ENCODE assay signal across 10 mouse cellular contexts in the genomic region with DNA sequence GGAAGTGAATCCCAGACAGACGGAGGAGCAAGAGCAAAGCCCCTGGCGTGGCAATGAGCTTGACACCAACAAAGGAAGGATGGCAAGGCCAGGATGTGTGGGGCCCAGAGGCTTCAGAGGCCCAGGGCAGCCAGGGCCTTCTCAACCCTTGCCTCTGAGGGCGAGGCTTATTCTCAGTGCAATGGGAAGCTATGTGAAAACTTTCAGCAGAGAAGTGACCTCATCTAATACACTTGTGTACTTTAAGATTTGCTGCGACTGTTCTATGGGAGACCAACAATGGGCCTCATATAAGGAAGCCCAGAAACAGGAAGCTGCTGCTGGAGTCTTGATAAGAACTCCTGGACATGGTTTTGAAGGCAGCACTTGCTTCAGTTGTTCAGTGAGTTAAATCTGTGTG. TPM values are rescaled to one million over a fixed set of nuclear protein-coding genes. Genes with fewer than 3 reads are reported as not detected.
DNase-seq lines count a peak whose midpoint lies in the region; ATAC-seq and TF ChIP-seq lines count a peak whose summit lies in the region.
"Had no signal": no experiment of that assay in that cellular context is flagged by ENCODE, and none has a peak within 500 bp of the region (broad histone marks: within the 10 kb centered on the region; RNA-seq: fewer than 3 reads in every experiment).

No protein-coding gene starts in this region.

- H3K27me3 ChIP-seq in hindbrain, postnatal 0 days (ENCODE audit: insufficient read depth, low read length) = no peaks in the 10 kb centered on the region
- H3K27me3 ChIP-seq in hindbrain, embryonic 12.5 days = no peaks in the 10 kb centered on the region
- no peaks in the 10 kb centered on the region for H3K27me3 ChIP-seq in heart, embryonic 11.5 days (ENCODE audit: control insufficient read depth, insufficient read depth, low read length)
- H3K27me3 ChIP-seq in liver, embryonic 12.5 days (replicated peaks) = no peaks in the 10 kb centered on the region
- H3K27me3 ChIP-seq: embryonic facial prominence, embryonic 15.5 days had no signal

- ATAC-seq in hindbrain, postnatal 0 days = no peak
- ATAC-seq in hindbrain, embryonic 12.5 days (ENCODE audit: low FRiP score) = no peak
- peak; percentile 68 for ATAC-seq in heart, embryonic 11.5 days (replicated peaks; ENCODE audit: insufficient number of reproducible peaks, low FRiP score, low TSS enrichment)
- 0 out of 2 replicates have a peak, but pooled peaks have one; percentile 4 for ATAC-seq in liver, embryonic 12.5 days
- peak; percentile 20 for ATAC-seq in megakaryocyte-erythroid progenitor cell, adult 5-6 weeks (replicated peaks; ENCODE audit: low FRiP score, low TSS enrichment, poor library complexity, severe bottlenecking)
- ATAC-seq: hindbrain, embryonic 16.5 days had no signal

- 0 out of 2 replicates have a peak overlapping the region, but pooled peaks have one; percentile 1 for H3K27ac ChIP-seq in hindbrain, postnatal 0 days
- H3K27ac ChIP-seq in hindbrain, embryonic 12.5 days = no peak overlapping the region
- H3K27ac ChIP-seq in heart, embryonic 11.5 days (ENCODE audit: low read depth, low read length) = peak overlapping the region; percentile 66
- H3K27ac ChIP-seq in liver, embryonic 12.5 days = peak overlapping the region; percentile 91
- H3K27ac ChIP-seq: embryonic facial prominence, embryonic 15.5 days had no signal

- H3K4me2 ChIP-seq in hindbrain, postnatal 0 days (ENCODE audit: low read depth, low read length) = no peak overlapping the region
- no peak overlapping the region for H3K4me2 ChIP-seq in hindbrain, embryonic 12.5 days (replicated peaks)
- H3K4me2 ChIP-seq in heart, embryonic 11.5 days = no peak overlapping the region
- peak overlapping the region; percentile 14 for H3K4me2 ChIP-seq in liver, embryonic 12.5 days
- H3K4me2 ChIP-seq: embryonic facial prominence, embryonic 15.5 days had no signal

- WGBS in hindbrain, postnatal 0 days = 66% methylated on average over 4 of the region's 4 CpGs
- 74% methylated on average over 4 of the region's 4 CpGs for WGBS in hindbrain, embryonic 12.5 days
- WGBS in heart, embryonic 11.5 days (ENCODE audit: insufficient replicate concordance) = 51% methylated on average over 4 of the region's 4 CpGs
- WGBS in liver, embryonic 12.5 days (ENCODE audit: insufficient replicate concordance) = 15% methylated on average over 4 of the region's 4 CpGs

- H3K9ac ChIP-seq in hindbrain, postnatal 0 days (replicated peaks; ENCODE audit: low read length) = no peak overlapping the region
- no peak overlapping the region for H3K9ac ChIP-seq in hindbrain, embryonic 12.5 days
- H3K9ac ChIP-seq in heart, embryonic 11.5 days (ENCODE audit: low read depth, low read length) = no peak overlapping the region
- 0 out of 2 replicates have a peak overlapping the region, but pooled peaks have one; percentile 14 for H3K9ac ChIP-seq in liver, embryonic 12.5 days
- H3K9ac ChIP-seq: embryonic facial prominence, embryonic 15.5 days had no signal

- no peaks in the 10 kb centered on the region for H3K9me3 ChIP-seq in hindbrain, postnatal 0 days (ENCODE audit: low read length)
- H3K9me3 ChIP-seq in hindbrain, embryonic 12.5 days (replicated peaks) = no peaks in the 10 kb centered on the region
- H3K9me3 ChIP-seq in heart, embryonic 11.5 days (replicated peaks; ENCODE audit: control insufficient read depth, low read length) = no peaks in the 10 kb centered on the region
- H3K9me3 ChIP-seq in liver, embryonic 12.5 days (replicated peaks) = no peaks in the 10 kb centered on the region
- H3K9me3 ChIP-seq: embryonic facial prominence, embryonic 15.5 days had no signal

- H3K36me3 ChIP-seq in hindbrain, postnatal 0 days (ENCODE audit: insufficient read depth, low read length) = no peaks in the 10 kb centered on the region
- no peaks in the 10 kb centered on the region for H3K36me3 ChIP-seq in hindbrain, embryonic 12.5 days
- H3K36me3 ChIP-seq in heart, embryonic 11.5 days (ENCODE audit: control insufficient read depth, insufficient read depth, low read length) = no peaks in the 10 kb centered on the region
- peaks cover 29% of the 10 kb centered on the region for H3K36me3 ChIP-seq in liver, embryonic 12.5 days
- H3K36me3 ChIP-seq: embryonic facial prominence, embryonic 15.5 days had no signal

- H3K4me1 ChIP-seq in hindbrain, postnatal 0 days (ENCODE audit: insufficient read depth, low read length) = no peaks in the 10 kb centered on the region
- no peaks in the 10 kb centered on the region for H3K4me1 ChIP-seq in hindbrain, embryonic 12.5 days
- peaks cover 9% of the 10 kb centered on the region for H3K4me1 ChIP-seq in heart, embryonic 11.5 days (ENCODE audit: control insufficient read depth, insufficient read depth, low read length)
- peaks cover 92% of the 10 kb centered on the region for H3K4me1 ChIP-seq in liver, embryonic 12.5 days
- H3K4me1 ChIP-seq: embryonic facial prominence, embryonic 15.5 days had no signal

- DNase-seq in hindbrain, postnatal 0 days (ENCODE audit: low spot score) = no peak
- no peak for DNase-seq in layer of hippocampus, adult 8-10 months (ENCODE audit: low spot score in 2 of 2)
- no peak for DNase-seq in gastrocnemius, adult 18-20 months (ENCODE audit: low spot score)
- DNase-seq in left cerebral cortex, postnatal 14 days (ENCODE audit: low spot score in 2 of 2) = no peak

- intact Hi-C loops in left cerebral cortex, postnatal 14 days (cut with DNase I) = no loop called here

- TF ChIP-seq CTCF in hindbrain, postnatal 0 days (IDR thresholded peaks at IDR 0.05; ENCODE audit: low read depth) = no peak

- H3K4me3 ChIP-seq in hindbrain, postnatal 0 days (ENCODE audit: low read length) = no peak overlapping the region
- no peak overlapping the region for H3K4me3 ChIP-seq in hindbrain, embryonic 12.5 days
- no peak overlapping the region for H3K4me3 ChIP-seq in heart, embryonic 11.5 days (ENCODE audit: low read depth, low read length)
- H3K4me3 ChIP-seq in liver, embryonic 12.5 days = no peak overlapping the region
- H3K4me3 ChIP-seq: embryonic facial prominence, embryonic 15.5 days had no signal

RNA-seq across cellular contexts. Expression of a gene that starts 29.8 kb away (rescaled TPM):
- total RNA-seq in hindbrain, postnatal 0 days (2014; rRNA removed) = 7.7 and 17.3 TPM in 2 replicates
- 23.4 and 24.7 TPM in 2 replicates for polyA plus RNA-seq in hindbrain, postnatal 0 days (2015; fragmentation: Nextera tagmentation; extraction: Ambion mirVana)
- polyA plus RNA-seq in hindbrain, embryonic 12.5 days (2016; fragmentation: Nextera tagmentation; extraction: Ambion mirVana) = 12.4 and 13.7 TPM in 2 replicates
- 11.0 and 13.5 TPM in 2 replicates for polyA plus RNA-seq in heart, embryonic 11.5 days (2014; fragmentation: Nextera tagmentation; extraction: Ambion mirVana)
- 16.3 and 16.6 TPM in 2 replicates for polyA plus RNA-seq in liver, embryonic 12.5 days (2016; fragmentation: Nextera tagmentation; extraction: Ambion mirVana)
- 38.3 and 50.7 TPM in 2 replicates for total RNA-seq in megakaryocyte-erythroid progenitor cell, adult 5-6 weeks (2014; fragmentation: Nextera tagmentation)
- 35.2 and 44.4 TPM in 2 replicates for total RNA-seq in megakaryocyte-erythroid progenitor cell, adult 5-6 weeks (2017)
- 10 to 100 TPM; 27.0 to 32.3 (median 27.9) TPM for total RNA-seq in layer of hippocampus, adult 8-10 months (2022)
- 10 to 100 TPM; 11.1 to 12.1 TPM for total RNA-seq in gastrocnemius, adult 18-20 months (2021)
- 10 to 100 TPM; 24.5 to 25.8 TPM for total RNA-seq in left cerebral cortex, postnatal 14 days (2021)

RNA-seq across cellular contexts. Expression of a gene that starts 30.5 kb away (rescaled TPM):
- total RNA-seq in hindbrain, postnatal 0 days (2014; rRNA removed) = 15.9 and 16.0 TPM in 2 replicates
- 14.9 and 15.4 TPM in 2 replicates for polyA plus RNA-seq in hindbrain, postnatal 0 days (2015; fragmentation: Nextera tagmentation; extraction: Ambion mirVana)
- 23.7 and 25.8 TPM in 2 replicates for polyA plus RNA-seq in hindbrain, embryonic 12.5 days (2016; fragmentation: Nextera tagmentation; extraction: Ambion mirVana)
- polyA plus RNA-seq in heart, embryonic 11.5 days (2014; fragmentation: Nextera tagmentation; extraction: Ambion mirVana) = 18.5 and 19.2 TPM in 2 replicates
- polyA plus RNA-seq in liver, embryonic 12.5 days (2016; fragmentation: Nextera tagmentation; extraction: Ambion mirVana) = 49.7 and 50.3 TPM in 2 replicates
- 77.5 and 89.7 TPM in 2 replicates for total RNA-seq in megakaryocyte-erythroid progenitor cell, adult 5-6 weeks (2014; fragmentation: Nextera tagmentation)
- 43.6 and 56.5 TPM in 2 replicates for total RNA-seq in megakaryocyte-erythroid progenitor cell, adult 5-6 weeks (2017)
- total RNA-seq in layer of hippocampus, adult 8-10 months (2022) = 10 to 100 TPM; 45.2 to 60.9 (median 49.3) TPM
- total RNA-seq in gastrocnemius, adult 18-20 months (2021) = 1 to 10 TPM; 7.4 to 8.1 TPM
- total RNA-seq in left cerebral cortex, postnatal 14 days (2021) = 10 to 100 TPM; 35.3 to 42.5 TPM

RNA-seq across cellular contexts. Expression of a gene that starts 57.5 kb away (rescaled TPM):
- 18.7 and 33.0 TPM in 2 replicates for total RNA-seq in hindbrain, postnatal 0 days (2014; rRNA removed)
- 79.7 and 87.9 TPM in 2 replicates for polyA plus RNA-seq in hindbrain, postnatal 0 days (2015; fragmentation: Nextera tagmentation; extraction: Ambion mirVana)
- 157 and 164 TPM in 2 replicates for polyA plus RNA-seq in hindbrain, embryonic 12.5 days (2016; fragmentation: Nextera tagmentation; extraction: Ambion mirVana)
- polyA plus RNA-seq in heart, embryonic 11.5 days (2014; fragmentation: Nextera tagmentation; extraction: Ambion mirVana) = 109 and 113 TPM in 2 replicates
- polyA plus RNA-seq in liver, embryonic 12.5 days (2016; fragmentation: Nextera tagmentation; extraction: Ambion mirVana) = 116 and 121 TPM in 2 replicates
- total RNA-seq in megakaryocyte-erythroid progenitor cell, adult 5-6 weeks (2014; fragmentation: Nextera tagmentation) = 99.2 and 101 TPM in 2 replicates
- 208 and 222 TPM in 2 replicates for total RNA-seq in megakaryocyte-erythroid progenitor cell, adult 5-6 weeks (2017)
- total RNA-seq in layer of hippocampus, adult 8-10 months (2022) = 10 to 100 TPM; 33.8 to 39.5 (median 36.0) TPM
- 10 to 100 TPM; 12.7 to 13.9 TPM for total RNA-seq in gastrocnemius, adult 18-20 months (2021)
- 10 to 100 TPM; 31.1 to 32.2 TPM for total RNA-seq in left cerebral cortex, postnatal 14 days (2021)

Comparison
In these comparisons a context has a peak if more than half of its experiments do, and no peak if none do; other contexts are left out.
1. ATAC-seq: peak in heart, embryonic 11.5 days (single experiment), liver, embryonic 12.5 days (single experiment) and megakaryocyte-erythroid progenitor cell, adult 5-6 weeks (single experiment); none in hindbrain, postnatal 0 days (single experiment) and hindbrain, embryonic 12.5 days (single experiment).